Comparison of ENCODE assay signal across 8 mouse cellular contexts in genomic region chr5:5663655-5664370, GRCm38 (mm10). TPM values are rescaled to one million over a fixed set of nuclear protein-coding genes. Genes with fewer than 3 reads are reported as not detected.
A peak's percentile ranks its signal among the peaks of the same experiment; 100 is the strongest.
DNase-seq lines count a peak whose midpoint lies in the region; ATAC-seq and TF ChIP-seq lines count a peak whose summit lies in the region.

Cfap69 (minus strand) TSS chr5:5664239.

- TF ChIP-seq CTCF in heart, postnatal 0 days (IDR thresholded peaks at IDR 0.05; ENCODE audit: low read depth): no peak

- peak; percentile 83 for DNase-seq in ES-CJ7 (ENCODE audit: low read depth, low spot score)
- DNase-seq in c-Kit-positive CD71-positive TER-119-negative erythroid progenitor cells, embryonic 14.5 days (ENCODE audit: low read depth): peak; percentile 3
- DNase-seq in forebrain, embryonic 14.5 days (ENCODE audit: low spot score): peak; percentile 96
- peak; percentile 75 for DNase-seq in heart, postnatal 0 days (ENCODE audit: low spot score)
- peak; percentile 80 to 84 for DNase-seq in kidney, postnatal 25 days
- DNase-seq in thymus, postnatal 4 days: peak; percentile 64

- H3K36me3 ChIP-seq in forebrain, embryonic 14.5 days (ENCODE audit: control insufficient read depth, insufficient read depth, low read length): 0 out of 2 replicates have a peak, but pooled peaks cover under 1% of the 10 kb centered on the region
- no peaks in the 10 kb centered on the region for H3K36me3 ChIP-seq in heart, postnatal 0 days (replicated peaks; ENCODE audit: control insufficient read depth, insufficient read depth, low read length)
- no peaks in the 10 kb centered on the region for H3K36me3 ChIP-seq in liver, embryonic 12.5 days
- no peaks in the 10 kb centered on the region for H3K36me3 ChIP-seq in neural tube, embryonic 13.5 days

- H3K9ac ChIP-seq in forebrain, embryonic 14.5 days (ENCODE audit: low read length): peak within 1 kb of the TSS; percentile 74
- H3K9ac ChIP-seq in heart, postnatal 0 days (replicated peaks; ENCODE audit: low read depth, low read length): peak within 1 kb of the TSS; percentile 46; the same call in 1 of the 2 replicates
- peak within 1 kb of the TSS; percentile 39; the same call in 1 of the 2 replicates for H3K9ac ChIP-seq in liver, embryonic 12.5 days
- peak within 1 kb of the TSS; percentile 85 for H3K9ac ChIP-seq in neural tube, embryonic 13.5 days

- no peaks in the 10 kb centered on the region for H3K27me3 ChIP-seq in forebrain, embryonic 14.5 days (replicated peaks; ENCODE audit: control insufficient read depth, insufficient read depth, low read length)
- H3K27me3 ChIP-seq in heart, postnatal 0 days (ENCODE audit: control insufficient read depth, insufficient read depth, low read length): no peaks in the 10 kb centered on the region
- H3K27me3 ChIP-seq in liver, embryonic 12.5 days (replicated peaks): peaks cover 19% of the 10 kb centered on the region
- 0 out of 2 replicates have a peak, but pooled peaks cover 7% of the 10 kb centered on the region for H3K27me3 ChIP-seq in neural tube, embryonic 13.5 days

- no peaks in the 10 kb centered on the region for H3K9me3 ChIP-seq in forebrain, embryonic 14.5 days (replicated peaks; ENCODE audit: control insufficient read depth, low read length)
- H3K9me3 ChIP-seq in heart, postnatal 0 days (replicated peaks; ENCODE audit: control insufficient read depth, low read length): no peaks in the 10 kb centered on the region
- H3K9me3 ChIP-seq in liver, embryonic 12.5 days (replicated peaks): no peaks in the 10 kb centered on the region
- no peaks in the 10 kb centered on the region for H3K9me3 ChIP-seq in neural tube, embryonic 13.5 days

- WGBS in forebrain, embryonic 14.5 days: under 1% methylated on average over 48 of the region's 48 CpGs
- under 1% methylated on average over 48 of the region's 48 CpGs for WGBS in heart, postnatal 0 days
- WGBS in liver, embryonic 12.5 days (ENCODE audit: insufficient replicate concordance): 1% methylated on average over 48 of the region's 48 CpGs
- under 1% methylated on average over 48 of the region's 48 CpGs for WGBS in neural tube, embryonic 13.5 days

- peak within 1 kb of the TSS; percentile 81 for H3K4me3 ChIP-seq in forebrain, embryonic 14.5 days (ENCODE audit: low read depth, low read length)
- peak within 1 kb of the TSS; percentile 65 for H3K4me3 ChIP-seq in heart, postnatal 0 days (ENCODE audit: low read depth, low read length)
- peak within 1 kb of the TSS; percentile 57 for H3K4me3 ChIP-seq in liver, embryonic 12.5 days
- H3K4me3 ChIP-seq in neural tube, embryonic 13.5 days: peak within 1 kb of the TSS; percentile 71

- H3K4me2 ChIP-seq in forebrain, embryonic 14.5 days (ENCODE audit: low read length): peak within 1 kb of the TSS; percentile 89
- H3K4me2 ChIP-seq in heart, postnatal 0 days (ENCODE audit: low read depth, low read length): peak within 1 kb of the TSS; percentile 97
- H3K4me2 ChIP-seq in liver, embryonic 12.5 days: peak within 1 kb of the TSS; percentile 78
- H3K4me2 ChIP-seq in neural tube, embryonic 13.5 days: peak within 1 kb of the TSS; percentile 87

- no peak for TF ChIP-seq EP300 in heart, postnatal 0 days (IDR thresholded peaks at IDR 0.05; ENCODE audit: low read depth)

- peak; percentile 99 for ATAC-seq in forebrain, embryonic 14.5 days
- peak; percentile 92 for ATAC-seq in heart, postnatal 0 days (ENCODE audit: insufficient read depth, low read depth)
- ATAC-seq in liver, embryonic 12.5 days: peak; percentile 74
- ATAC-seq in neural tube, embryonic 13.5 days (ENCODE audit: low read depth): peak; percentile 99

- peak within 1 kb of the TSS; percentile 58; the same call in 1 of the 2 replicates for H3K27ac ChIP-seq in forebrain, embryonic 14.5 days (ENCODE audit: low read depth, low read length)
- no peak within 1 kb of the TSS for H3K27ac ChIP-seq in heart, postnatal 0 days (ENCODE audit: low read depth)
- no peak within 1 kb of the TSS for H3K27ac ChIP-seq in liver, embryonic 12.5 days
- H3K27ac ChIP-seq in neural tube, embryonic 13.5 days (replicated peaks): peak within 1 kb of the TSS; percentile 77

- peaks cover 14% of the 10 kb centered on the region for H3K4me1 ChIP-seq in forebrain, embryonic 14.5 days (ENCODE audit: control insufficient read depth, insufficient read depth, low read length)
- no peaks in the 10 kb centered on the region for H3K4me1 ChIP-seq in heart, postnatal 0 days (ENCODE audit: control insufficient read depth, insufficient read depth)
- H3K4me1 ChIP-seq in liver, embryonic 12.5 days: no peaks in the 10 kb centered on the region
- H3K4me1 ChIP-seq in neural tube, embryonic 13.5 days (replicated peaks): peaks cover 24% of the 10 kb centered on the region

RNA-seq across cellular contexts. Expression of gene Cfap69, which starts in this region (rescaled TPM):
- 5.6 and 8.9 TPM in 2 replicates for polyA plus RNA-seq in forebrain, embryonic 14.5 days (2014; fragmentation: Nextera tagmentation; extraction: Ambion mirVana)
- 0.95 and 1.2 TPM in 2 replicates for total RNA-seq in heart, postnatal 0 days (2014; rRNA removed; ENCODE audit: low replicate concordance)
- 0.84 and 1.0 TPM in 2 replicates for polyA plus RNA-seq in heart, postnatal 0 days (2015; fragmentation: Nextera tagmentation; extraction: Ambion mirVana)
- polyA plus RNA-seq in liver, embryonic 12.5 days (2016; fragmentation: Nextera tagmentation; extraction: Ambion mirVana): 0.47 and 0.76 TPM in 2 replicates
- polyA plus RNA-seq in neural tube, embryonic 13.5 days (2015; fragmentation: Nextera tagmentation; extraction: Ambion mirVana): 3.7 and 5.2 TPM in 2 replicates

Comparison
In these comparisons a context has a peak if more than half of its experiments do, and no peak if none do; other contexts are left out.
1. Peak in ATAC-seq, H3K4me3 ChIP-seq, H3K9ac ChIP-seq and H3K4me2 ChIP-seq in liver, embryonic 12.5 days; RNA of the gene not detected or under 1 TPM.
2. DNase-seq: peak in every context shown above with its lines; median percentile 96 in forebrain, embryonic 14.5 days; 83 in ES-CJ7; 82 in kidney, postnatal 25 days; 75 in heart, postnatal 0 days; 64 in thymus, postnatal 4 days; 3 in c-Kit-positive CD71-positive TER-119-negative erythroid progenitor cells, embryonic 14.5 days.
3. H3K27ac ChIP-seq: peak in forebrain, embryonic 14.5 days (single experiment) and neural tube, embryonic 13.5 days (single experiment); none in heart, postnatal 0 days (single experiment) and liver, embryonic 12.5 days (single experiment).
4. Peak in every context shown above with its lines, with median percentiles within 50 percentile points of each other: ATAC-seq, H3K4me2 ChIP-seq, H3K4me3 ChIP-seq and H3K9ac ChIP-seq.